Mouse (Mus musculus) left cerebral cortex, postnatal 14 days (tissue): ENCODE data around the gene Mdp1. TPM values are rescaled to one million over a fixed set of nuclear protein-coding genes. Genes with fewer than 3 reads are reported as not detected.

ENCODE experiments used
- total RNA-seq, 2 experiments: library from RNA; stranded (reverse); gene quantifications; 2 replicates each; pipeline ENCODE4 v1.2.3; 2021

The Mdp1 gene
- total RNA-seq, 2 experiments from 2014 or later = 37.8 to 42.6 TPM

Other genes starting within 250 kb of the Mdp1 start
- 10 to 100 TPM; 11.7 to 16.0 TPM for gene Dhrs4, start 181.8 kb downstream of the Mdp1 start, total RNA-seq
- gene Carmil3, start 169.9 kb downstream of the Mdp1 start, total RNA-seq = 10 to 100 TPM; 53.5 to 70.2 TPM
- 100 to 1,000 TPM; 184 to 205 TPM for gene Cpne6, start 150.1 kb downstream of the Mdp1 start, total RNA-seq
- under 1 TPM; 0.33 to 0.61 TPM for gene Nrl, start 135.5 kb downstream of the Mdp1 start, total RNA-seq
- 10 to 100 TPM; 18.6 to 19.5 TPM for gene Pck2, start 120.2 kb downstream of the Mdp1 start, total RNA-seq
- gene Dcaf11, start 100.5 kb downstream of the Mdp1 start, total RNA-seq = 10 to 100 TPM; 75.3 to 78.4 TPM
- gene A730061H03Rik, start 100.1 kb downstream of the Mdp1 start, total RNA-seq = not detected
- gene Fitm1, start 84.9 kb downstream of the Mdp1 start, total RNA-seq = not detected
- 10 to 100 TPM; 44.9 to 56.5 TPM for gene Psme1, start 82.4 kb downstream of the Mdp1 start, total RNA-seq
- 10 to 100 TPM; 38.7 to 45.5 TPM for gene Emc9, start 75.2 kb downstream of the Mdp1 start, total RNA-seq
- gene Psme2, start 69.4 kb downstream of the Mdp1 start, total RNA-seq = 10 to 100 TPM; 48.1 to 49.0 TPM
- 10 to 100 TPM; 26.0 to 29.5 TPM for gene Rnf31, start 68.8 kb downstream of the Mdp1 start, total RNA-seq
- 1 to 10 TPM; 8.0 to 8.4 TPM for gene Irf9, start 56.9 kb downstream of the Mdp1 start, total RNA-seq
- gene Rec8, start 42.5 kb downstream of the Mdp1 start, total RNA-seq = 1 to 10 TPM; 2.1 to 3.4 TPM
- 100 to 1,000 TPM; 123 to 171 TPM for gene Ipo4, start 24.6 kb downstream of the Mdp1 start, total RNA-seq
- 1 to 10 TPM; 4.8 to 8.1 TPM for gene Gm49378, start 22.6 kb downstream of the Mdp1 start, total RNA-seq
- gene Tm9sf1, start 16.7 kb downstream of the Mdp1 start, total RNA-seq = 10 to 100 TPM; 42.1 to 42.2 TPM
- gene Tssk4, start 10.3 kb downstream of the Mdp1 start, total RNA-seq = under 1 TPM; 0.74 to 0.92 TPM
- 10 to 100 TPM; 22.7 to 24.6 TPM for gene Gmpr2, start 11.4 kb upstream of the Mdp1 start, total RNA-seq
- 100 to 1,000 TPM; 305 to 339 TPM for gene Nedd8, start 11.6 kb upstream of the Mdp1 start, total RNA-seq
- gene Tinf2, start 21.3 kb upstream of the Mdp1 start, total RNA-seq = 10 to 100 TPM; 14.8 to 16.0 TPM
- under 1 TPM in 1 of 2 experiments, not detected in 1; 0.25 TPM for gene Tgm1, start 53.4 kb upstream of the Mdp1 start, total RNA-seq
- 10 to 100 TPM; 44.2 to 45.4 TPM for gene Rabggta, start 61.8 kb upstream of the Mdp1 start, total RNA-seq
- gene Dhrs1, start 85.2 kb upstream of the Mdp1 start, total RNA-seq = 100 to 1,000 TPM in 1 of 2 experiments, 10 to 100 TPM in 1; 99.8 to 104 TPM
- 10 to 100 TPM; 13.4 to 13.9 TPM for gene Nop9, start 85.2 kb upstream of the Mdp1 start, total RNA-seq
- gene Cideb, start 98.0 kb upstream of the Mdp1 start, total RNA-seq = under 1 TPM; 0.68 to 0.93 TPM
- under 1 TPM; 0.22 to 0.42 TPM for gene Ltb4r2, start 100.9 kb upstream of the Mdp1 start, total RNA-seq
- gene Ltb4r1, start 105.5 kb upstream of the Mdp1 start, total RNA-seq = under 1 TPM; 0.24 to 0.40 TPM
- 1 to 10 TPM; 5.1 to 6.6 TPM for gene Adcy4, start 123.6 kb upstream of the Mdp1 start, total RNA-seq
- 1 to 10 TPM in 1 of 2 experiments, under 1 TPM in 1; 0.83 to 1.0 TPM for gene Ripk3, start 128.4 kb upstream of the Mdp1 start, total RNA-seq
- gene Nfatc4, start 162.6 kb upstream of the Mdp1 start, total RNA-seq = 1 to 10 TPM; 3.0 to 4.0 TPM
- gene Nynrin, start 193.5 kb upstream of the Mdp1 start, total RNA-seq = 1 to 10 TPM; 8.8 to 9.7 TPM
- 1 to 10 TPM in 1 of 2 experiments, under 1 TPM in 1; 0.23 to 1.1 TPM for gene Cbln3, start 223.9 kb upstream of the Mdp1 start, total RNA-seq
- 10 to 100 TPM; 10.4 to 10.8 TPM for gene Khnyn, start 224.4 kb upstream of the Mdp1 start, total RNA-seq
- gene Sdr39u1, start 239.8 kb upstream of the Mdp1 start, total RNA-seq = 10 to 100 TPM; 85.8 to 94.6 TPM